Mouse (Mus musculus) thymus, adult 2 months (tissue): Measurements from ENCODE around the gene Cd72.

ENCODE experiments used
- CTCF ChIP-seq: fragments of 200-500 bp; IDR thresholded peaks from 2 replicates; pipeline ENCODE4 v1.5.1; 2012; ENCODE audit warnings: mild to moderate bottlenecking, control low read depth, low read length, moderate library complexity, borderline replicate concordance; ENCODE audit not compliant: control insufficient read depth, poor library complexity, insufficient read depth; ENCODE audit errors: extremely low read depth
- POLR2A ChIP-seq: fragments of 200-500 bp; IDR thresholded peaks from 2 replicates; pipeline ENCODE4 v1.6.1; 2012; ENCODE audit warnings: mild to moderate bottlenecking, low read length, control low read depth, moderate library complexity; ENCODE audit not compliant: control insufficient read depth, poor library complexity, insufficient read depth; ENCODE audit errors: extremely low read depth

DNA sequence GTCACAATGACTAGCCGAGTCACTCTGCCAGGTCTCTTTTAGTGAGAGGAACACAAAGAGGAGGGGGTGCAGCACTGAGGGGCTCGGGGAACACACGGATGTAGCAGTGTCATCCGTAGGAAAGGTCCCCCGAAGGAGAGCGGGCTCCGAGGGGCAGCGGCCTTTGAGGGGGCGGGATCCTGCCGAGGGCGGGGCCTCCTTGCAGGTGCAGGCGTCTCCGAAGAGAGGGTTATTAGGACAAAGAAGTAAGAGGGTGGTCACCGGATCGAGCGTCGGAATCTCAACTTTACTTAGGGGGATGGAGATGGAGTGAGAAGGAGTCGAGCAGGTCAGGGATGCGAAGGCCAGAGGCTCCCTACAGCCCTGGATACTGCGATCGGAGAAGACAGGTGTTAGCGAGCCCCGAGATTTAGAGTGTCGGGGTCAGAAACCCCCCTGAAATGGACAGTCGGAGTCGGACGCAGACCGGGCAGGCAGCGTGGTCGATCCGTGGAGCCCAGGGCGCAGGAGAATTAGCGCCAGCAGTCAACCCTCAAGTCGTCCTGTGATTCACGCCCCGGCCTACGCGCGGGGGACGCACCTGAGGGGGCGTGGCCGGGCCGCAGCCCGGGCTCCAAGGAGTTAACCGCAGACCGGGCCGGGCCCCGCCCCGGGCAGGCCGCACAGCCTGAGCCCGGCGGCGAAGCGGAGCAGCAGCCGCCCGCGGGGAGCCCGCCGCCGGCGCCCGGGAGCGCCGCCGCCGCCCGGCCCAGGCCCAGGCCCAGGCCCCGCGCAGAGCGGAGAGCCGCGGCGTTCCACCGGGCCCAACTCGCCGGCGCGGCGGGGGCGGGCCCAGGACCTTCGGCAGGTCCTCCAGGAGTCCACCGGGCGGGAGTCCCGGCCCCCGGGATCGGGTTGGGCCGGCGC lies 11.7 kb downstream of the Cd72 start:
- TF ChIP-seq CTCF (no peak), POLR2A (peak; percentile 39; the same call in 1 of the 2 replicates)
